Comparison of ENCODE assay signal across 19 mouse cellular contexts in genomic region chr8:126257392-126257681, GRCm38 (mm10). TPM values are rescaled to one million over a fixed set of nuclear protein-coding genes. Genes with fewer than 3 reads are reported as not detected.
DNase-seq lines count a peak whose midpoint lies in the region; ATAC-seq lines count a peak whose summit lies in the region.
"Had no signal": no experiment of that assay in that cellular context is flagged by ENCODE, and none has a peak within 500 bp of the region (broad histone marks: within the 10 kb centered on the region; RNA-seq: fewer than 3 reads in every experiment).

No protein-coding gene starts in this region.

- peak; percentile 34 to 44 for DNase-seq in cerebellum, postnatal 36 days
- no peak for DNase-seq in cerebellum, adult 9-10 months
- DNase-seq in layer of hippocampus, adult 9-11 months = peak; percentile 60
- DNase-seq in layer of hippocampus, postnatal 25 days (ENCODE audit: extremely low spot score in 1 of 2, low spot score in 1 of 2) = no peak
- DNase-seq in right cerebral cortex, adult 18-20 months = peak; percentile 52
- no peak for DNase-seq in right cerebral cortex, postnatal 4 days
- DNase-seq in right cerebral cortex, postnatal 14 days = peak; percentile 15
- DNase-seq: adrenal gland, adult 2 months; adrenal gland, postnatal 25 days; cerebellum, adult 8-10 months; gastrocnemius, postnatal 36 days; heart, adult 11 months had no signal

- H3K27me3 ChIP-seq in kidney, embryonic 14.5 days (ENCODE audit: control insufficient read depth, insufficient read depth, low read length) = no peaks in the 10 kb centered on the region
- H3K27me3 ChIP-seq: forebrain, embryonic 15.5 days had no signal

- H3K9ac ChIP-seq in kidney, embryonic 14.5 days (ENCODE audit: low read depth, low read length) = no peak overlapping the region
- H3K9ac ChIP-seq: embryonic facial prominence, embryonic 12.5 days; forebrain, embryonic 15.5 days; heart, embryonic 15.5 days; hindbrain, embryonic 15.5 days had no signal

- H3K9me3 ChIP-seq in kidney, embryonic 14.5 days (ENCODE audit: control insufficient read depth, low read length) = no peaks in the 10 kb centered on the region
- H3K9me3 ChIP-seq: embryonic facial prominence, embryonic 12.5 days; forebrain, embryonic 15.5 days; heart, embryonic 15.5 days; hindbrain, embryonic 15.5 days had no signal

- no peaks in the 10 kb centered on the region for H3K4me1 ChIP-seq in kidney, embryonic 14.5 days (ENCODE audit: control insufficient read depth, insufficient read depth, low read length)
- H3K4me1 ChIP-seq: embryonic facial prominence, embryonic 12.5 days; heart, embryonic 15.5 days had no signal

- H3K4me2 ChIP-seq in kidney, embryonic 14.5 days (replicated peaks; ENCODE audit: low read depth, low read length) = no peak overlapping the region
- H3K4me2 ChIP-seq: embryonic facial prominence, embryonic 12.5 days; heart, embryonic 11.5 days; heart, embryonic 15.5 days had no signal

- no peaks in the 10 kb centered on the region for H3K36me3 ChIP-seq in kidney, embryonic 14.5 days (ENCODE audit: control insufficient read depth, insufficient read depth, low read length)
- H3K36me3 ChIP-seq: embryonic facial prominence, embryonic 12.5 days; forebrain, embryonic 15.5 days; heart, embryonic 15.5 days; hindbrain, embryonic 15.5 days had no signal

- no peak overlapping the region for H3K27ac ChIP-seq in kidney, embryonic 14.5 days (ENCODE audit: low read depth, low read length)
- H3K27ac ChIP-seq: embryonic facial prominence, embryonic 12.5 days; forebrain, embryonic 15.5 days; heart, embryonic 15.5 days; hindbrain, embryonic 15.5 days had no signal

- no peak for ATAC-seq in kidney, embryonic 14.5 days (ENCODE audit: low FRiP score, low TSS enrichment)

- 63% methylated on average over 8 of the region's 8 CpGs for WGBS in kidney, embryonic 14.5 days

- H3K4me3 ChIP-seq in kidney, embryonic 14.5 days (ENCODE audit: low read length) = no peak overlapping the region
- H3K4me3 ChIP-seq: embryonic facial prominence, embryonic 12.5 days; forebrain, embryonic 15.5 days; heart, embryonic 15.5 days; hindbrain, embryonic 15.5 days had no signal

RNA-seq across cellular contexts. Expression of gene Slc35f3, which starts 41.0 kb away (rescaled TPM):
- total RNA-seq in layer of hippocampus, postnatal 25 days (2021) = 10 to 100 TPM; 35.2 to 40.7 TPM
- 0.30 and 0.83 TPM in 2 replicates for polyA plus RNA-seq in kidney, embryonic 14.5 days (2014; fragmentation: Nextera tagmentation; extraction: Ambion mirVana)
- total RNA-seq: gastrocnemius, postnatal 36 days had no signal
- polyA plus RNA-seq: forebrain, embryonic 11.5 days; heart, embryonic 11.5 days; heart, embryonic 15.5 days had no signal

Comparison
In these comparisons a context has a peak if more than half of its experiments do, and no peak if none do; other contexts are left out.
1. DNase-seq: peak in cerebellum, postnatal 36 days (2 of 2), layer of hippocampus, adult 9-11 months (single experiment), right cerebral cortex, adult 18-20 months (single experiment) and right cerebral cortex, postnatal 14 days (single experiment); none in cerebellum, adult 9-10 months (single experiment), layer of hippocampus, postnatal 25 days (0 of 2) and right cerebral cortex, postnatal 4 days (single experiment).